ENCODE assay signal across 20 mouse cellular contexts in genomic region chr13:101286029-101286917, GRCm38 (mm10).
DNase-seq lines count a peak whose midpoint lies in the region; ATAC-seq lines count a peak whose summit lies in the region.
"Had no signal": no experiment of that assay in that cellular context is flagged by ENCODE, and none has a peak within 500 bp of the region (broad histone marks: within the 10 kb centered on the region; RNA-seq: fewer than 3 reads in every experiment).

No protein-coding gene starts in this region.

- no peak for DNase-seq in neural tube, embryonic 10.5 days (ENCODE audit: extremely low spot score, low spot score)
- DNase-seq in retina, embryonic 14.5 days (ENCODE audit: low spot score): peak; percentile 5
- DNase-seq in adrenal gland, adult 2 months: no peak
- DNase-seq in limb, embryonic 10.5 days (ENCODE audit: low spot score): no peak
- DNase-seq: adrenal gland, postnatal 25 days; cerebellum, adult 9-11 months; gastrocnemius, postnatal 36 days; heart, adult 2 months; kidney, adult 9 months; kidney, postnatal 14 days; left cerebral cortex, postnatal 4 days; liver had no signal

- H3K4me1 ChIP-seq in neural tube, embryonic 15.5 days: peaks cover 4% of the 10 kb centered on the region; the same call in 1 of the 2 replicates
- peaks cover 10% of the 10 kb centered on the region for H3K4me1 ChIP-seq in forebrain, embryonic 12.5 days
- peaks cover 8% of the 10 kb centered on the region; the same call in 1 of the 2 replicates for H3K4me1 ChIP-seq in forebrain, embryonic 16.5 days (replicated peaks; ENCODE audit: control insufficient read depth, insufficient read depth, low read length)
- H3K4me1 ChIP-seq in limb, embryonic 10.5 days: no peaks in the 10 kb centered on the region
- H3K4me1 ChIP-seq: liver, embryonic 15.5 days; neural tube, embryonic 13.5 days; stomach, embryonic 15.5 days had no signal

- no peak overlapping the region for H3K27ac ChIP-seq in neural tube, embryonic 15.5 days (replicated peaks)
- no peak overlapping the region for H3K27ac ChIP-seq in forebrain, embryonic 12.5 days
- no peak overlapping the region for H3K27ac ChIP-seq in forebrain, embryonic 16.5 days (ENCODE audit: low read length)
- H3K27ac ChIP-seq in limb, embryonic 10.5 days: no peak overlapping the region
- H3K27ac ChIP-seq: heart, adult 2 months; hindbrain, embryonic 13.5 days; liver, embryonic 15.5 days; neural tube, embryonic 13.5 days; stomach, embryonic 15.5 days had no signal

- H3K4me3 ChIP-seq in neural tube, embryonic 15.5 days (replicated peaks): no peak overlapping the region
- H3K4me3 ChIP-seq in forebrain, embryonic 12.5 days (replicated peaks): no peak overlapping the region
- H3K4me3 ChIP-seq in forebrain, embryonic 16.5 days (replicated peaks; ENCODE audit: low read length): no peak overlapping the region
- no peak overlapping the region for H3K4me3 ChIP-seq in limb, embryonic 10.5 days
- H3K4me3 ChIP-seq: heart, adult 2 months; hindbrain, embryonic 13.5 days; liver, embryonic 15.5 days; neural tube, embryonic 13.5 days; stomach, embryonic 15.5 days had no signal

- 69% methylated on average over 15 of the region's 15 CpGs for WGBS in neural tube, embryonic 15.5 days
- 54% methylated on average over 15 of the region's 15 CpGs for WGBS in forebrain, embryonic 12.5 days
- WGBS in forebrain, embryonic 16.5 days: 34% methylated on average over 15 of the region's 15 CpGs
- WGBS in limb, embryonic 10.5 days: 90% methylated on average over 15 of the region's 15 CpGs

- H3K9ac ChIP-seq in neural tube, embryonic 15.5 days (replicated peaks): no peak overlapping the region
- no peak overlapping the region for H3K9ac ChIP-seq in forebrain, embryonic 12.5 days
- H3K9ac ChIP-seq in forebrain, embryonic 16.5 days (replicated peaks; ENCODE audit: low read depth, low read length): no peak overlapping the region
- H3K9ac ChIP-seq: hindbrain, embryonic 13.5 days; liver, embryonic 15.5 days; neural tube, embryonic 13.5 days; stomach, embryonic 15.5 days had no signal

- H3K27me3 ChIP-seq in neural tube, embryonic 15.5 days (replicated peaks): no peaks in the 10 kb centered on the region
- H3K27me3 ChIP-seq in forebrain, embryonic 12.5 days: no peaks in the 10 kb centered on the region
- H3K27me3 ChIP-seq in forebrain, embryonic 16.5 days (replicated peaks; ENCODE audit: control insufficient read depth, insufficient read depth, low read length): 0 out of 2 replicates have a peak, but pooled peaks cover 4% of the 10 kb centered on the region
- no peaks in the 10 kb centered on the region for H3K27me3 ChIP-seq in limb, embryonic 10.5 days (ENCODE audit: low read depth, poor library complexity, severe bottlenecking)
- H3K27me3 ChIP-seq: hindbrain, embryonic 13.5 days; liver, embryonic 15.5 days; neural tube, embryonic 13.5 days; stomach, embryonic 15.5 days had no signal

- peak; percentile 70 for ATAC-seq in neural tube, embryonic 15.5 days (ENCODE audit: low FRiP score)
- peak; percentile 55; the same call in 1 of the 2 replicates for ATAC-seq in forebrain, embryonic 12.5 days (ENCODE audit: low FRiP score)
- peak; percentile 88 for ATAC-seq in forebrain, embryonic 16.5 days
- ATAC-seq: inflammation-experienced regulatory T-cells, adult 6 months had no signal

- H3K9me3 ChIP-seq in neural tube, embryonic 15.5 days (replicated peaks): no peaks in the 10 kb centered on the region
- no peaks in the 10 kb centered on the region for H3K9me3 ChIP-seq in forebrain, embryonic 12.5 days
- H3K9me3 ChIP-seq in forebrain, embryonic 16.5 days (ENCODE audit: control insufficient read depth, low read length): no peaks in the 10 kb centered on the region
- H3K9me3 ChIP-seq in limb, embryonic 10.5 days (replicated peaks): no peaks in the 10 kb centered on the region
- H3K9me3 ChIP-seq: hindbrain, embryonic 13.5 days; liver, embryonic 15.5 days; neural tube, embryonic 13.5 days; stomach, embryonic 15.5 days had no signal

- no peaks in the 10 kb centered on the region for H3K36me3 ChIP-seq in neural tube, embryonic 15.5 days
- no peaks in the 10 kb centered on the region for H3K36me3 ChIP-seq in forebrain, embryonic 12.5 days (replicated peaks)
- no peaks in the 10 kb centered on the region for H3K36me3 ChIP-seq in forebrain, embryonic 16.5 days (ENCODE audit: control insufficient read depth, insufficient read depth)
- no peaks in the 10 kb centered on the region for H3K36me3 ChIP-seq in limb, embryonic 10.5 days
- H3K36me3 ChIP-seq: hindbrain, embryonic 13.5 days; liver, embryonic 15.5 days; neural tube, embryonic 13.5 days; stomach, embryonic 15.5 days had no signal

- H3K4me2 ChIP-seq in neural tube, embryonic 15.5 days: no peak overlapping the region
- H3K4me2 ChIP-seq in forebrain, embryonic 12.5 days: no peak overlapping the region
- 0 out of 2 replicates have a peak overlapping the region, but pooled peaks have one; percentile 9 for H3K4me2 ChIP-seq in forebrain, embryonic 16.5 days (ENCODE audit: low read length)
- H3K4me2 ChIP-seq: hindbrain, embryonic 13.5 days; liver, embryonic 15.5 days; neural tube, embryonic 13.5 days; stomach, embryonic 15.5 days had no signal
